Mouse (Mus musculus) olfactory bulb, adult 2 months (tissue): ENCODE measurements around the gene Sema3a.

Source experiments
- CTCF ChIP-seq: fragments of 200-500 bp; IDR thresholded peaks from 2 replicates; pipeline ENCODE4 v1.5.1; 2012; ENCODE audit warnings: low read depth, mild to moderate bottlenecking, low read length, moderate library complexity; ENCODE audit not compliant: insufficient read depth
- POLR2A ChIP-seq: fragments of 200-500 bp; IDR thresholded peaks from 2 replicates; pipeline ENCODE4 v1.6.1; 2012; ENCODE audit warnings: mild to moderate bottlenecking, low read depth, low read length, moderate library complexity; ENCODE audit not compliant: insufficient read depth

- TF ChIP-seq POLR2A (no peak), CTCF (no peak)
Observed at GRCm38 (mm10) chr5:13432574-13432973, 307.4 kb downstream of the Sema3a start.
